Mouse (Mus musculus): ENCODE results near the gene Dcp1b. TPM values are rescaled to one million over a fixed set of nuclear protein-coding genes. Genes with fewer than 3 reads are reported as not detected.

Dcp1b gene
- polyA plus RNA-seq, 1 experiment = 37.9 TPM

DNA sequence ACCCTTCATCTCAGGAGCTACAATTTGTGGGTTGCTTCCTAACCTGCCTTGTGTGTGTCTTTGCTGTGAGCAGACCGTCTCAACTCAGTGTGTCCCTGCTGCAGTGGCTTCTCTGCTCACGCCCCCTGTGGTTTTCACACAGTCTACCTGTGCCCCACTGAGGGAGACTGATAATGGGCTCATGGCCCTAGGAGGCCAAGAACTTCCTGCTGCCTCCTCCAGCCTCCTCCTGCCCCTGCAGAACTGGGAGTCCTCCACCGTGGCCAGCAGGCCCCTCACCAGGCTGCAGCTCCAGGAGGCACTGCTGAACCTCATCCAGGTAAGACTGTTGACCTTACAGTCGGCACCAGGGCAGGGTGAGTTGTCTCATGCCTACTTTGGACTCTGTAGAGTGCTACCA lies 42.6 kb downstream of the Dcp1b start:
- TF ChIP-seq POLR2A (IDR thresholded peaks at IDR 0.05; ENCODE audit: borderline replicate concordance, extremely low read depth, insufficient read depth, insufficient read length, poor library complexity, severe bottlenecking) (no peak), CTCF (IDR thresholded peaks at IDR 0.05; ENCODE audit: borderline replicate concordance, extremely low read depth, insufficient read depth, insufficient read length) (no peak)
- no peak for DNase-seq (ENCODE audit: low read depth)

DNA sequence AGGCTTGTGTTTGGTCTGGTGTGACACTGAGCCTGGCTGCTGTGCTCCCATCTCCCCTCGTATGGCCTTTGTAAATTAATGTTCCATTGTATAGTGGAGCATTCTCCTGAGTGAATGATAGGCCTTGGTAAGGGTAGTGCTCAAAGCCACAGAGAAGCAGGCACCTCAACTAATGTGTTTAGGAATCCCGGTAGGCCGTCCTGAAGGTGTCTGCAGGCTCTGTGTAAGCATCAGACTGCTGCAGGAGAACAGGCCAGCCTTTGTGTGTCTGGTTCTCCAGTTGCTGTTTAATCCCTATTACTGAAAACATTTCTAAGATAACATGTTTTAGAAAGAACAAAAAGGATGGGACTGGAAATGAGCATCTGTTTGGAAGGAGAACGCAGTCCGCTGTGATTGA lies 43.5 kb downstream of the Dcp1b start:
- no peak for DNase-seq (ENCODE audit: low read depth)
- TF ChIP-seq POLR2A (IDR thresholded peaks at IDR 0.05; ENCODE audit: borderline replicate concordance, extremely low read depth, insufficient read depth, insufficient read length, poor library complexity, severe bottlenecking) (no peak), CTCF (IDR thresholded peaks at IDR 0.05; ENCODE audit: borderline replicate concordance, extremely low read depth, insufficient read depth, insufficient read length) (no peak)

DNA sequence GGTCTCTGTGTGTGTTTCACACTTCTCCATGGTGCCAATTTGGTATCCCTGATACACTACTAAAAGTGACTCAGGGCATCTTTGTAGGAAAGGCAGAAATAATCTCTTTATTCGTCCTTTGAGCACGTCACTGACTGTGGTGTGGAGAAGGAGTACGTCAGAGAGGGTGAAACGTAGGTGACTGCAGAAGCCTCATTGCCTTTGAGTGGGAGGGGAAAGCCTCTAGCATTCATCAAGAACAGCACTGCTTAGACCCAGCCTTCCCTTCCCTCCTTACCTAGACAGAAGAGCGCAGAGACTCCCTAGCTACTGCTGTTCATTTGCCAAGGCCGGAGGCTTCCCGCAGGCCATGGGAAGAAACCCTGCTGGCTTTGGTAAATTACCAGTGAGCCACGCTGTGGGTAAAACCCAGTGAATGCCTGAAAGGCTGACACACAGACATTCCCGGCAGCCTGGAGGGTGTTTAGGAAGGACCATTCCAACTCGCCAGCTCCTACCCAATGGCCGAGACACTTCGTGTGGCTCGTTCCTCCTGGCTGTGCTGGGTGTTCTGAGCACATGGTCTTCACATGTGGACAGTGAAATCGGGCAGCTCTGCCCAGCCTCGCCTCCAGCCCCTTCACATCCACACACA lies 44.3 kb downstream of the Dcp1b start:
- TF ChIP-seq CTCF (IDR thresholded peaks at IDR 0.05; ENCODE audit: borderline replicate concordance, extremely low read depth, insufficient read depth, insufficient read length) (no peak), POLR2A (IDR thresholded peaks at IDR 0.05; ENCODE audit: borderline replicate concordance, extremely low read depth, insufficient read depth, insufficient read length, poor library complexity, severe bottlenecking) (no peak)
- no peak for DNase-seq (ENCODE audit: low read depth)

DNA sequence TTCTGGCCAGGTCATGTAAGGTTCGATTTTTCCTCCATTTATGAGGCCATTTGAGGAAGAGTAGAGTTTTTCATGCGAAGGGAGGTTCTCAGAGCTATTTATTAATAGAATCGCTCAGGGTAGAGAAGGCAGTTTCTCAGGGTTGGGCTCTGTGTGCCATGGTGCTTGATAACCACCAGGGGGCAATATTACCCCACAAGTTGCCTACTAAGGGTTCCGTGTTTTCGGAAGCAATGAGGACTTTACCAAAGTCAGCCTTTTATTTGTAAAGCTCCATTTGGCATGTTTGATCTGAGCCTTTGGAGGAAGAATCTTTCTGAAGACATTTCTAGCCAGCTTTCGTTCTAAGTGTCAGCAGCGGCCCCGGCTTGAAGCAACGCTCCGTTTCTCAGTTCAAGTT lies 45.2 kb downstream of the Dcp1b start:
- DNase-seq (ENCODE audit: low read depth) = peak; percentile 82
- TF ChIP-seq POLR2A (IDR thresholded peaks at IDR 0.05; ENCODE audit: borderline replicate concordance, extremely low read depth, insufficient read depth, insufficient read length, poor library complexity, severe bottlenecking) (no peak), CTCF (IDR thresholded peaks at IDR 0.05; ENCODE audit: borderline replicate concordance, extremely low read depth, insufficient read depth, insufficient read length) (peak; percentile 87; the same call in 1 of the 2 replicates)

DNA sequence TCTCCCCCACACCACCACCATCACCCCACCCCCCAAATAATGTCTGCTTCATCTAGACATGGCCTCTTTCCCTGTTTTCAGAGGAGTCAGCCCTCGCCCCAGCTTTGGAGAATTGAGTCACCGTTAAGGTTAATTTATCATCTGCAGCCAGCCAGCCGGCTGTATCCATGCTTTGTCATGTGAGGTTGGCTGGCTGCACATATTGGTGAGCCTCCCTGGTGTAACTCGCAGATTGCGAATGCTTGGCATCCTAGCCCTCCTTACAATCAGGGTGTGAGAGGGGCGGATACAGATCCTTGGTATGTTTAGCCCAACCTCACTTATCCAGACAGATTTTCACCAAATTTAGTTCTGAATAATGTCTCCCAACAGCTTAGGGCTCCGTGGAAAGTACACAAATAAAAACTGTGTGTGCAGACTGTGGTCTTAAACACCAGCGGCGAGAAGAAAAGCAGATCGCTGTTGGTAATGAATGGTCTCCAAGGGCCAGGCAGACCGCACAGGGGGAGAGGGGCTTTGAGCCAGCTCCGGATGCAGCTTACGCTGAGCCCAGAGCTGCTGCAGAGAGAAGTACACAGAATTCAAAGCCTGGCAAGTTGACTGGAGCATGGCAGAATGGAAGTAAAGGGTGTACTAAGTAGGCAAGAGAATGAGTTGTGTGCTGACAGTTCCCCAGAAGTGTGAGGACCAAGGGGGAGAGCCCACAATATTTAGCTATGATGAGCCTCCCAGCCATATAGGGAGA lies 49.6 kb downstream of the Dcp1b start:
- DNase-seq (ENCODE audit: low read depth) = peak; percentile 87
- TF ChIP-seq POLR2A (IDR thresholded peaks at IDR 0.05; ENCODE audit: borderline replicate concordance, extremely low read depth, insufficient read depth, insufficient read length, poor library complexity, severe bottlenecking) (no peak), CTCF (IDR thresholded peaks at IDR 0.05; ENCODE audit: borderline replicate concordance, extremely low read depth, insufficient read depth, insufficient read length) (no peak)

DNA sequence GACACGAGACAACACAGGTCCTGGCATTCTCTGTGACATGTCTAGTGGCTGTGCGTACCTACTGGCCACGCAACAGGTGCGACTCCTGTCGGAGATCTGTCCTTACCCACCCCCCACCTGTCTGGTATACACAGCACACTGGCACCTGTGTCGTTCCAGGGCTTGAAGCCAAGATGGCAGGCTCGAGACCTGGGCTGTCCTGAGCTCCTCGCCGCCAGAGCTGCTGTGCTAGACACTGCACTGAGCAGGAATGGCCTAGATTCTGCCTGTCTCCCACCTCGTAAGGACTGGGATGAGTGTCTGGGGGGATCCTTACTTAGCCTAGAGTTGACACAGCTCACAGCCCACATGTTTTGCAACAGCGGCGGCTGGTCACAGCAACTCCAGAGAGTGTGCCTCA lies 50.2 kb downstream of the Dcp1b start:
- DNase-seq (ENCODE audit: low read depth) = no peak
- TF ChIP-seq CTCF (IDR thresholded peaks at IDR 0.05; ENCODE audit: borderline replicate concordance, extremely low read depth, insufficient read depth, insufficient read length) = no peak
- TF ChIP-seq POLR2A (IDR thresholded peaks at IDR 0.05; ENCODE audit: borderline replicate concordance, extremely low read depth, insufficient read depth, insufficient read length, poor library complexity, severe bottlenecking) = no peak

DNA sequence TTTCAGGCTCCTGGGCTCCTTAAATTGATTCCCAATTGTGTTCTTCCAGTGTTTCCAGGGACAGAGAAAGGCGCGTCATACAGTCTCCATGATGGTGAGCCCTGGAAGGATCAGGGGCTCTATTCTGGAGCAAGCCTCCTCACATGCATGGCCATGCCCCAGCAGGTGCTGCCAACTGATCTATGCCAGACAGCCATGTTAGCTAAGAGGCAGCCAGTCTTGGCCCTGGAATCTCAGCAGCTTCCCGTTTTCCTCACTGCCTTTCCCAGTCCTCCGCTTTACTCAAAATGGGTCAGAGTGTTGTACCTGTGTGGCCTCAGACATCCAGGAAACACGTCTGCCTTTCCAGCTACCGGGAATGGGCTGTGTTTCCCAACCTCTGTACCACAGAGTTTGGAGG lies 50.7 kb downstream of the Dcp1b start:
- TF ChIP-seq POLR2A (IDR thresholded peaks at IDR 0.05; ENCODE audit: borderline replicate concordance, extremely low read depth, insufficient read depth, insufficient read length, poor library complexity, severe bottlenecking) (no peak), CTCF (IDR thresholded peaks at IDR 0.05; ENCODE audit: borderline replicate concordance, extremely low read depth, insufficient read depth, insufficient read length) (no peak)
- DNase-seq (ENCODE audit: low read depth) = no peak

DNA sequence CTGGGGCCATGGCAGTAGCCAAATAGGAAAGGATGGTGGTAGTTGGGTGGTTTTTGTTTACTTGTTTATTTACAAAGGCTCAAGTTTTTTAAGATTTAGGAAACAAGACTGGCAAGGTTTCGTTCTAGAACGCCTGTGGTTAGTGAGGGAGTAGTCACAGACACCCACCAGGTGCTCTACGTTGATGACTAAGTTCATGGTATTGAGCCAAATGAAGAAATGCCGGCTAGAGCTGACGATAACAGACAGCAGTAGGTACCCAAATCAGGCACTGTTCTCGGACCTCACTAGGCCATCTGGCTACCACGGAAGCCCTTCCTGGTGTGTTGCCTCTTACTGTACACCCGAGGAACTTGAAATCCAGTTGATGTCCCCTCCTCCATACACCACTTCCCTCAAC lies 51.9 kb downstream of the Dcp1b start:
- DNase-seq (ENCODE audit: low read depth) = no peak
- TF ChIP-seq POLR2A (IDR thresholded peaks at IDR 0.05; ENCODE audit: borderline replicate concordance, extremely low read depth, insufficient read depth, insufficient read length, poor library complexity, severe bottlenecking) (no peak), CTCF (IDR thresholded peaks at IDR 0.05; ENCODE audit: borderline replicate concordance, extremely low read depth, insufficient read depth, insufficient read length) (no peak)

DNA sequence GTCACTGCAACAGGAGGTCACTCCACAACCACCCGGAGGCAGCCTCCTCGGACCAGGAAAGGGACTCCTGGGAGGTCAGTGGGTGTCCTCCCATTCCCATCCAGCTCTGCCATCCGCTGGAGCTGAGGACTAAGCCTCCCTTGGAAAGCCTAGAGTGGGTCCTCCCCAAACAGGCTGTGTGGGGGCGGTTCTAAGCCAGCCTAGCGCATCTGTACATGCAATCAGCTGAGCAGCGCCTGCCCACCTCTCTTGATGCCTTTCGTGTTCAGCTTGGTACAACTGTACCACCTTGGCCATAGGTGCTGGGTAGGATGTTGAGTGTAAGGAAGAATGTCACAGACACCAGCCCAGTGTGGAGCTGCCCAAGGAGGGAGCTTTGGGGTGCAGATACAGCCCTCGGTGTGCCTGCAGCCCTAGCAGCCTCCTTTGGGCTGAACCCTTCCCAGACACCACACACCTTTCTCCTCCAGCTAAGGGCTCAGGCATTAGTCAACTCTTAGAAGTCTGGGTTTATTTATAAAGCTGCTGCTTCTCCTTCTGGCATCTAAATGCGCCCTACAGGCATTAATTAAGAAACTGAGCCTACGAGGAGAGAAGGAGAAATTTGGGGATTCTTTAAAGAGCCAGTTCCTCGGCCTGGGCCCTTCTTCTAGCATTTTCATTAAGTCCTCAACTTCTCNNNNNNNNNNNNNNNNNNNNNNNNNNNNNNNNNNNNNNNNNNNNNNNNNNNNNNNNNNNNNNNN lies 54.0 kb downstream of the Dcp1b start:
- DNase-seq (ENCODE audit: low read depth) = no peak
- TF ChIP-seq CTCF (IDR thresholded peaks at IDR 0.05; ENCODE audit: borderline replicate concordance, extremely low read depth, insufficient read depth, insufficient read length) (no peak), POLR2A (IDR thresholded peaks at IDR 0.05; ENCODE audit: borderline replicate concordance, extremely low read depth, insufficient read depth, insufficient read length, poor library complexity, severe bottlenecking) (no peak)

DNA sequence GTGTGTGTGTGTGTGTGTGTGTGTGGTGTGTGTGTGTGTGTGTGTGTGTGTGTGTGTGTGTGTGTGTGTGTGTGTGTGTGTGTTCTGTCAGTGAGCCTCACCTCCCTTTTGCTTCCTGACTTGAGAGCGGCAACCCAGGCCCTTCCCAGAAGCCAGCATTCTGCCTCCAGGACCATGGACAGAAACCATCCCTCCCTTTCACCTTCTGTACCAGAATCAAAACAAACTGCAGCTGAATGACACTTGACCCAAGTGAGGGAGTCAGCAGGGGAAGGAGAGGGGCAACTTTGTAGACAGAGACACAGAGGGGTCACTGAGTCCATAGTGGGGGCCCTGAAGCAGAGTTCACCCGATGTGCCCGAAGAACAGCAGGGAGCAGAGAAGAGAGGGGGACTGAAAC lies 58.0 kb downstream of the Dcp1b start:
- no peak for TF ChIP-seq CTCF (IDR thresholded peaks at IDR 0.05; ENCODE audit: borderline replicate concordance, extremely low read depth, insufficient read depth, insufficient read length)
- no peak for TF ChIP-seq POLR2A (IDR thresholded peaks at IDR 0.05; ENCODE audit: borderline replicate concordance, extremely low read depth, insufficient read depth, insufficient read length, poor library complexity, severe bottlenecking)
- DNase-seq (ENCODE audit: low read depth) = no peak

DNA sequence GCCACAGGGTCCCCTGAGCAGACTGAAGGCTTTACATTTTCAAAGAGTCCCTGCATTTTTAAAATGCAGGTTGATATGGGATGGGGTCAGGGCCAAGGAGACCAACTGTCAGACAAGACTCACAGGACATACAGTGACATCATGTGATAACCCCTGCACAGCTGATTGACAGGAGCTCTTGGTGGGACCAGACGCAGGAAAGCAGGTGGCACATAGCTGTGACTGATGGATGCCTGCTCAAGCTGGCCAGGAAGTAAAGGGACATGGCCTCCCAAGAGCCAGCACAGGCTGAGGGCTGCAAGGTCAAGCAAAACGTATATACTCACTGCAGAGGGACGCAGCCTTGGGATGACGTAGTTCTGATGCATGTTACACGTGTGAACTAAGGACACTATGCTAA lies 60.4 kb downstream of the Dcp1b start:
- TF ChIP-seq POLR2A (IDR thresholded peaks at IDR 0.05; ENCODE audit: borderline replicate concordance, extremely low read depth, insufficient read depth, insufficient read length, poor library complexity, severe bottlenecking) (no peak), CTCF (IDR thresholded peaks at IDR 0.05; ENCODE audit: borderline replicate concordance, extremely low read depth, insufficient read depth, insufficient read length) (no peak)
- DNase-seq (ENCODE audit: low read depth) = no peak

All from brain, embryonic 14.5 days (tissue).